Mouse (Mus musculus) G1E (cell line): Measurements from ENCODE around the gene Anxa10.

Experiments
- CTCF ChIP-seq: IDR thresholded peaks from 2 replicates; pipeline ENCODE4 v1.5.1; 2012; ENCODE audit warnings: low read depth, low read length, inconsistent platforms, mixed read lengths
- GATA1 ChIP-seq: IDR thresholded peaks from 2 replicates; pipeline ENCODE4 v1.6.1; 2012; ENCODE audit warnings: borderline replicate concordance, low read length, inconsistent platforms, mixed read lengths
- POLR2AphosphoS5 ChIP-seq: IDR thresholded peaks from 2 replicates; pipeline ENCODE4 v1.6.1; 2012; ENCODE audit warnings: low read depth, low read length, inconsistent platforms; ENCODE audit not compliant: insufficient replicate concordance

- no peak for TF ChIP-seq CTCF
- TF ChIP-seq POLR2AphosphoS5 = no peak
- TF ChIP-seq GATA1 = no peak
Measured at GRCm38 (mm10) chr8:62014166-62014565, 108.8 kb downstream of the Anxa10 start.
